Mouse (Mus musculus) intestine, embryonic 14.5 days (tissue): Measurements from ENCODE around the gene Hddc2. TPM values are rescaled to one million over a fixed set of nuclear protein-coding genes. Genes with fewer than 3 reads are reported as not detected.
"Not testable (repeated sequence)": the region's sequence is repeated elsewhere in the genome, so short reads cannot be mapped to it uniquely, and the experiment has no call there.

Source experiments
- ATAC-seq: fragments of 200-750 bp; cut with Nextera tagmentation; replicated peaks from 2 replicates; pipeline ENCODE4 v1.8.0; 2017; ENCODE audit warnings: low read depth, moderate number of reproducible peaks, moderate TSS enrichment, moderate library complexity; ENCODE audit not compliant: low FRiP score, low TSS enrichment
- DNase-seq: peaks from one replicate; pipeline ENCODE4 v3.0.0-alpha.2; 2018; ENCODE audit warnings: low spot score
- H3K27ac ChIP-seq: fragments of 300-500 bp; sonication (generic); 2 replicates; pipeline ENCODE4 v1.5.1; 2014; ENCODE audit warnings: low read depth, mild to moderate bottlenecking, control low read depth
- H3K27me3 ChIP-seq: fragments of 300-500 bp; sonication (generic); replicated peaks from 2 replicates; pipeline ENCODE4 v1.6.1; 2014; ENCODE audit warnings: low read length, control low read depth; ENCODE audit not compliant: control insufficient read depth, insufficient read depth
- H3K36me3 ChIP-seq: fragments of 300-500 bp; sonication (generic); 2 replicates; pipeline ENCODE4 v1.6.1; 2014; ENCODE audit warnings: low read length, control low read depth; ENCODE audit not compliant: control insufficient read depth, insufficient read depth
- H3K4me1 ChIP-seq: fragments of 300-500 bp; sonication (generic); replicated peaks from 2 replicates; pipeline ENCODE4 v1.6.1; 2014; ENCODE audit warnings: low read length, control low read depth, mixed read lengths; ENCODE audit not compliant: control insufficient read depth, insufficient read depth
- H3K4me2 ChIP-seq: fragments of 300-500 bp; sonication (generic); 2 replicates; pipeline ENCODE4 v1.6.1; 2014; ENCODE audit warnings: low read length
- H3K4me3 ChIP-seq: fragments of 300-500 bp; sonication (generic); 2 replicates; pipeline ENCODE4 v1.5.1; 2014; ENCODE audit warnings: low read depth, low read length, control low read depth, mixed read lengths
- H3K9ac ChIP-seq: fragments of 300-500 bp; sonication (generic); 2 replicates; pipeline ENCODE4 v1.6.1; 2014; ENCODE audit warnings: mild to moderate bottlenecking, low read length
- H3K9me3 ChIP-seq: fragments of 300-500 bp; sonication (generic); 2 replicates; pipeline ENCODE4 v1.6.1; 2016; ENCODE audit warnings: low read length, control low read depth; ENCODE audit not compliant: control insufficient read depth
- WGBS: fragments of 180-500 bp; shearing (Covaris S2); extraction: QIAGEN DNeasy Blood & Tissue Kit; methylation state at CpG from one replicate; pipeline ENCODE4 v1.1.7; 2014; 5-methylcytosine and 5-hydroxymethylcytosine counted together
- polyA plus RNA-seq: library from polyadenylated mRNA; unstranded; fragments of >200 nt; fragmentation: Nextera tagmentation; extraction: Ambion mirVana; gene quantifications from 2 replicates; pipeline ENCODE4 v1.2.1, GENCODE M21; 2014

Gene Hddc2
- polyA plus RNA-seq, 1 experiment from 2014 or later, result 78.8 TPM

DNA sequence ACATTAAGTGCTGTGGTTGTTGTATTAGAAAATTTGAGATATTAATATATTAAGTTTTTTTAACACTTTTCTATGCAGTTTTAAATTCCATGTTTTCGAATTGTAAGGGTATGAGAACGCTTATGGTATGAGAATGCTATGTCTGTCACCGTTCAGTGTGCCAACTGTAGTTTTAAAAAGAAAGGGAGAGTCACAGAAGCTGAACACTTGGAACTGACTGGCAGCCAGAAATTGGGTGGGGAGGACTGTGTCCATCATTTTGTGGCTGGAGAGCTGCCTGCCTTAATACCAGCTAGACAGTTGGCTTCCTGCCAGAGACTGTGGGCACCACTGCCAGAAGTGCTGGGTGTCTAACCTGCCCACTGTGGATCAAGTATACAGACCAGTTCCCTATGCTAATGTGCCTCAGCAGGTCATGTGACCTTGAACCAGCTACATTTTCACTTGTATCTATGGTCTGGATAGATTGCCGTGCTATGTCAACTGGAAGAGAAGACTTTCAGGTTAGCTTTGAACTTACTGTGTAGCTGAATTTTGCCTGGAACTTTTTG lies 18.1 kb downstream of the Hddc2 start:
- Histone ChIP-seq H3K27me3 (no peaks in the 10 kb centered on the region), H3K9ac (no peak overlapping the region), H3K9me3 (no peaks in the 10 kb centered on the region), H3K4me2 (no peak overlapping the region), H3K27ac (no peak overlapping the region), H3K4me1 (0 out of 2 replicates have a peak, but pooled peaks cover 2% of the 10 kb centered on the region), H3K4me3 (no peak overlapping the region), H3K36me3 (peaks cover 17% of the 10 kb centered on the region)
- WGBS, result 89% methylated on average over 4 of the region's 4 CpGs
- ATAC-seq (no peak), DNase-seq (no peak)

DNA sequence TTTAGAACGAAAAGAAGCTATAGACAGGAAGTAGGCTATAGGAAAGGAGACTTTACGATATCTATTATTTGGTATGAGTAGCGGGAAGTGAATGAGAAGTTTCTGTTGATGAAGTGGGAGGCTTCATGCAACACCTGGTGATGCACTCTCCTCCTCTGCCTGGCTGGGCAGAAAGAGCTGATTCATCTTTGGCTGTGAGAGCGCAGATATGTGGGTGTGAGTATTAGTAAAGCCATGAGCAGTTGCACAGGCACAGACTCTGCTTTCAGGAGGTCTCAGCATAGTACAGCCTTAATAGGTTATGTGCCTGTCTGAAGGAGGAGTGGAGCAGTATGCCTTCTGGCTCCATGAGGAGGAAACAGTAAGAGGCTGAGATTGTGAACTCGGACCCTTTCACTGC lies 23.2 kb downstream of the Hddc2 start:
- Histone ChIP-seq H3K4me1 (no peaks in the 10 kb centered on the region), H3K36me3 (no peaks in the 10 kb centered on the region), H3K27me3 (no peaks in the 10 kb centered on the region), H3K27ac (no peak overlapping the region), H3K4me3 (no peak overlapping the region), H3K9me3 (no peaks in the 10 kb centered on the region), H3K9ac (no peak overlapping the region), H3K4me2 (no peak overlapping the region)
- ATAC-seq (no peak), DNase-seq (no peak)
- 81% methylated on average over 5 of the region's 5 CpGs for WGBS

DNA sequence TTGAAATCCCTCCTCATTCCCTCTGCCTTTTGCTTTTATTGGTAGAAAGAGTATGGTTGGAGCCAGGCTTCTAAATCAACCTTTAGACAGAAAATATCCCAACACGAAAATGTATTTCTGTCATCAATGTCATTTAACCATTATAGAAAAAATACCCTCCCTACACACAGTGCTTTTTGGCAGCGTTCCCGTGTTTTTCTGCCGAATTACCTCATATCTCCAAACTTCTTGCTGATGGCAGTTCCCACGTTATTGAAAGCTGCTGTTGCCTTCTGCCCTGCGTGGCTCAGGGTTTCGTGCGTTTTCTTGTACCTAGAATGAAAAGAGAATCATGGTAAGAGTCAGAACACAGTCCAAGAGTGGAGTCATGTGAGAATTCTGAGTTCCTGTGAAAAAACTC lies 33.2 kb downstream of the Hddc2 start:
- Histone ChIP-seq H3K9me3 (no peaks in the 10 kb centered on the region), H3K4me2 (no peak overlapping the region), H3K4me3 (no peak overlapping the region), H3K9ac (no peak overlapping the region), H3K36me3 (no peaks in the 10 kb centered on the region), H3K4me1 (no peaks in the 10 kb centered on the region), H3K27ac (no peak overlapping the region), H3K27me3 (no peaks in the 10 kb centered on the region)
- 72% methylated on average over 8 of the region's 8 CpGs for WGBS
- no peak for DNase-seq
- ATAC-seq, result no peak

- H3K36me3 ChIP-seq, result no peaks in the 10 kb centered on the region
- ATAC-seq (no peak), DNase-seq (no peak)
- no peak overlapping the region for H3K4me2 ChIP-seq
- H3K9ac ChIP-seq, result no peak overlapping the region
- no peaks in the 10 kb centered on the region for H3K4me1 ChIP-seq
- H3K9me3 ChIP-seq, result no peaks in the 10 kb centered on the region
- H3K27ac ChIP-seq, result no peak overlapping the region
- H3K4me3 ChIP-seq, result no peak overlapping the region
- 84% methylated on average over 2 of the region's 2 CpGs for WGBS
- H3K27me3 ChIP-seq, result no peaks in the 10 kb centered on the region
Measured at GRCm38 (mm10) chr10:31351056-31351455, 37.9 kb downstream of the Hddc2 start.

- Histone ChIP-seq H3K36me3 (no peaks in the 10 kb centered on the region), H3K9me3 (no peaks in the 10 kb centered on the region), H3K4me3 (no peak overlapping the region), H3K27me3 (no peaks in the 10 kb centered on the region), H3K4me2 (no peak overlapping the region), H3K4me1 (no peaks in the 10 kb centered on the region), H3K27ac (no peak overlapping the region), H3K9ac (no peak overlapping the region)
- WGBS, result 92% methylated on average over 1 of the region's 1 CpGs
- no peak for ATAC-seq
- DNase-seq, result no peak
Measured at GRCm38 (mm10) chr10:31352845-31353427, 39.8 kb downstream of the Hddc2 start.

- H3K9ac ChIP-seq, result no peak overlapping the region
- no peaks in the 10 kb centered on the region for H3K9me3 ChIP-seq
- no peaks in the 10 kb centered on the region for H3K27me3 ChIP-seq
- ATAC-seq (no peak), DNase-seq (no peak)
- H3K27ac ChIP-seq, result no peak overlapping the region
- no peaks in the 10 kb centered on the region for H3K4me1 ChIP-seq
- WGBS, result 72% methylated on average over 2 of the region's 2 CpGs
- H3K4me3 ChIP-seq, result no peak overlapping the region
- no peaks in the 10 kb centered on the region for H3K36me3 ChIP-seq
- H3K4me2 ChIP-seq, result no peak overlapping the region
Measured at GRCm38 (mm10) chr10:31354141-31354540, 41.0 kb downstream of the Hddc2 start.

DNA sequence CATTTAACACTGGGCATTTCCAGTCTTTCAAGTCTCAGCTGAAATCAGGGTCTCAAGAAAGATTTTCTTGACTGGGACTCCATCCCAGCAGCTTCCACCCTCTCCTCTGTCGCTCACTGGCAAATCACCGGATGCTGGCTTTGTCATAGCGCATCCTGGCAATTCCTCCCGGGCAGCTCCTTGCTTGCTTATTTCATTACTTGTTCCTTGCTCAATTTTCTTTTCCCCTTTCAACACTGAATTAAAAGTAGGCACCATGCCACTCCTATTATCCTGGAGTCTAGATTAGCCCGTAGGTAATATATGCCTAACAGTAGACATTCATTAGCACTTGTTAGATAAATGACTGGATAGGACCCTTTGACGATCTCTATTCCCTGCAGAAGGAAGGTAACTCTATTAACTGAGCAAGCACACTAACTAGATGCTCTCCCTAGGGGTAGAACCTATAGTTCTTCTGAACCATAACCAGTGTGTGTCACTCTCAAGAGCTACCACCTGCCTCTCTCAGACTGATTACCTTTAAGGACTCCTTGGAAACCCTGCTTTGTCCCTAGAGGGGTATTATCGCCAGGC lies 41.8 kb downstream of the Hddc2 start:
- Histone ChIP-seq H3K4me1 (no peaks in the 10 kb centered on the region), H3K36me3 (no peaks in the 10 kb centered on the region), H3K4me3 (no peak overlapping the region), H3K9me3 (no peaks in the 10 kb centered on the region), H3K4me2 (no peak overlapping the region), H3K9ac (no peak overlapping the region), H3K27ac (no peak overlapping the region), H3K27me3 (no peaks in the 10 kb centered on the region)
- 84% methylated on average over 7 of the region's 7 CpGs for WGBS
- no peak for ATAC-seq
- no peak for DNase-seq

- no peak for ATAC-seq
- H3K27ac ChIP-seq, result no peak overlapping the region
- H3K4me2 ChIP-seq, result no peak overlapping the region
- no peaks in the 10 kb centered on the region for H3K36me3 ChIP-seq
- H3K9ac ChIP-seq, result no peak overlapping the region
- H3K27me3 ChIP-seq, result no peaks in the 10 kb centered on the region
- H3K4me3 ChIP-seq, result no peak overlapping the region
- H3K4me1 ChIP-seq, result no peaks in the 10 kb centered on the region
- DNase-seq, result no peak
- 83% methylated on average over 4 of the region's 4 CpGs for WGBS
- H3K9me3 ChIP-seq, result no peaks in the 10 kb centered on the region
Measured at GRCm38 (mm10) chr10:31359749-31360148, 46.6 kb downstream of the Hddc2 start.

- not testable (repeated sequence) for H3K27me3 ChIP-seq, H3K4me2 ChIP-seq, H3K27ac ChIP-seq, H3K9me3 ChIP-seq, H3K4me1 ChIP-seq, H3K4me3 ChIP-seq, H3K9ac ChIP-seq, ATAC-seq, DNase-seq, H3K36me3 ChIP-seq
- WGBS, result 17% methylated on average over 4 of the region's 5 CpGs
Measured at GRCm38 (mm10) chr10:31370200-31370599, 57.0 kb downstream of the Hddc2 start.
